Mouse (Mus musculus): ENCODE measurements around the gene Fthl17a.

Fthl17a gene

DNA sequence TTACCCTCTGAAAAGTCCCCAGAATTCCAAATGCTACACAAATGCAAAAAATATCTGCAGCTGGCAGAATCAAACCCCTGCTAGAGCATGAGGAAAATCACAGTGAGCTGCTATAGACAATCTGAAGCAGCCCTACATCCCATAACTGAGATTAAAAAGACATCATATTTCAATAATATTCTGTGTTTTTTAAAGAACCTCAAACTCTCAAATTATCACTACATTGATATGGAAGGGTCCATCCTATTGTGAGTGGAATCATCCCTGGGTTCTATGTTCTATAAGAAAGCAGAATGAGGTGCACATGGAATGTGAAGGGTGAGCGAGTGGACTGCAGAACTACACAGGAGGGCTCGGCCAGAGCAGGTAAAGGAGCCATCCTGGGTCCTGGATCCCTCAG is at the start of gene Fthl17a:
Gene Fthl17a (plus strand): TSS at position 301 of the 400 bp plus-strand sequence.
- DNase-seq (ENCODE audit: low spot score): no peak

GRCm38 (mm10) chrX:85207001-85207400 is 42.5 kb upstream of the Fthl17a start:
- no peak for DNase-seq (ENCODE audit: low spot score)

GRCm38 (mm10) chrX:85226883-85227282 is 22.6 kb upstream of the Fthl17a start:
- no peak for DNase-seq (ENCODE audit: low spot score)

DNA sequence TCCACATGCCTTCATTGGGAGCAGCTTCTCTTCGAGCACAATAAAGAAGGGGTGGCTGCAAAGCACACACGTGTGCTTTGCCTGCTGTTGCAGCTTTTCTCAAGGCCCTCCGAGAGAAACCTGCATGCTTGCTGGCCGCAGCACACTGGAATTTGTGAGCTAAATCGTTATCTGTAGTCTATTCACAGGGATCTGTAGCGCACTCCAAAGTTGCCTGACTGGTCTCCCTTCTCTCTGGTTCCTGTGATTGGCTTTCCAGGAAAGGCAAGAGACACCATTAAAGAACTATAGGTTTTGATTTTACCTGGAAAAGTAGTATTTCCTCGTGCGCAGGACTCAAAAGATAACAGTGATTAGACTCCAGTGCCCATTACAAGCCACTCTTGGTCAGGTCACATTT is 22.3 kb downstream of the Fthl17a start:
- no peak for DNase-seq (ENCODE audit: low spot score)

DNA sequence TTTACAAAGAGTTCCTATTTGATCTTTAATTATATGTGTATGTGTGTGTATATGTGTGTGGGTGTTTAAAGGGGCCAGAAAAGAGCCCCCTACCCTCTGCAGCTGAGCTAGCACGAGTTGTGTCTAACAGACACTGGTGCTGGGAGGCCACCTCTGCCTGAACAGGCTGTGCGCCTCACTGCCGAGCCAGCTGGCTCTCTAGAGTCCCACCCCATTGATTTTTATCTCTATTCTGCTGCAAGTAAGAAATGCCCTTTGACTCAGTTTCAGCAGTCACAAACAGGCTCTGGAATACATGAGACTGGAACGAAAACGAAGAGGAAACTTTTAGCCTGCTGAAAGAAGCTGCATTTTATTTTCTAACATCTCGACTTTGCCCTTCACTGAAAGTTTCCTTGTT is 22.8 kb downstream of the Fthl17a start:
- no peak for DNase-seq (ENCODE audit: low spot score)

GRCm38 (mm10) chrX:85289846-85290245 is 40.4 kb downstream of the Fthl17a start:
- no peak for DNase-seq (ENCODE audit: low spot score)

DNA sequence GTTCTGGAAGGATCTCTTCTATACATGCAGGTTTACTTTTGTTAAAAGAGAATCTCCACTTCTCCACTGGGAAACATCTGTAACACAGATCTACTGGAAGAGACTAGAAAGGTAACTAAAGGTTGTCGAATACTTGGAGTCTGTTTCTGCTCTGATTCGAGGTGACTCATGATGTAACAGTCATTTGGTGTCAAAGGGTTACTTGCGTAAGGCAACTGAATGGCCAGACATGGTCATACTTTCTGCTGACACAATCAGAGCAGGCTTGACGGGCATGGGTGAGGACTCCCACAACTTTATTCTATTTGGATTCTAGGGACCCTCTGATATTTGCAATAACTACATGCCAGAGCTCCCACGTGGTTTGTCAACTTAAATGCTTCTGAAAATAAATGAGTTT is 43.3 kb downstream of the Fthl17a start:
- DNase-seq (ENCODE audit: low spot score): peak; percentile 16

GRCm38 (mm10) chrX:85294001-85294400 is 44.5 kb downstream of the Fthl17a start:
- no peak for DNase-seq (ENCODE audit: low spot score)

DNA sequence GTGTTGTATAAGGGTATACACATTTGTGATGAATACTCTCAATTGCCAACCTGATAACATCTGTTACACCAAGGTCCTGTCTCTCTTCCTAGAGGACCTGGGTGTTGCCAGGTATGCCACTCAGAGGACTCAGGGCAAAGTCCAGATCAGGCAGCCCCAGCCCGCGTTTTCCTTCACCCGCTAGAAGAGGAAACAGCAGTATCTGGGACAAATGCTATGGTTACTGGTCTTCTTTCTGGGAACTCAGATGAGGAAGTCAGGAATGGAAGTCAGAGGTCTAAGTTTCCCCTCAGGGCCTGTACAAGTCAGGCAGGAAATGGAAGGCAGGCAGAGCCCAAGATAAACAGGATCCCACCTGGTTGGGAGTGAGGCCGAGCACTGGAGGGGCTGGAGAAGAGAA is 55.2 kb downstream of the Fthl17a start:
- no peak for DNase-seq (ENCODE audit: low spot score)

DNA sequence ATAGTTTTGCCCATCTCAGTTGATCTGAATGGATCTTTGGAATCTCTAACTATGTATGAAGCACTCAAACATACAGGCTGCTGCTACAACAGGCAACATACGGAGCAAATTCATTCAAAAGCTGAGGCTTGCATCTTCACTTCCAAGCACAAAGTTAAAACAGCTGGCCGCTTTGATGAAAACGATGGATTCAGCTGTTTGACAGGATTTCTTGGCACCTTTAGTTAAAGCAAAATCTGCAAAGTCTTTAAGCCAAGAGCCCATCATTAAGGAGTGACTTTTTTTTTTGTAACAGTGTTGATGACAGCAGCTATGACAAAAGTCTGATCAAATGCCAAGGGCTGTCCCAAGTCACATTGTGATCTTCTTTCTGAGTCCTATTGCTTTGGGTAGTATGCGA is 69.1 kb downstream of the Fthl17a start:
- DNase-seq (ENCODE audit: low spot score): no peak

DNA sequence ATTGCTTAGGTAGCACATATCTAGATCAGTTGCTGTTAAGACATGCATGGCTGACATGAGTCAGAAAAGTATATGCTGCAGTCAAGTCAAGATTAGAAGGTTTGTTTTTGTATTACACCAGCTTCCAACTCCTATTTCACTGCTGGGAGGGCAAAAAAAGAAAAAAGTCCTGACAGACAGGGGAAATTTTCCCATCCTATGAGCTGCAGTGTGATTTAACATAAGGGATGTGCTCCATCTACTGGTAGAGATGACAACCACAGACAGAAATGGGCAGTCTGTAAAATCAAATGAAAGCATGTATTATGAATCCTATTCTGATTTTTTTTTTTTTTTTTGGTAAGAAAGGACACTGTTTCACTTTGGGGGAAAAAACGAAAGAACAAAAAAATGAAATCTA is 69.7 kb downstream of the Fthl17a start:
- DNase-seq (ENCODE audit: low spot score): no peak
